Mouse (Mus musculus): ENCODE results near the gene Adra2c.

DNA sequence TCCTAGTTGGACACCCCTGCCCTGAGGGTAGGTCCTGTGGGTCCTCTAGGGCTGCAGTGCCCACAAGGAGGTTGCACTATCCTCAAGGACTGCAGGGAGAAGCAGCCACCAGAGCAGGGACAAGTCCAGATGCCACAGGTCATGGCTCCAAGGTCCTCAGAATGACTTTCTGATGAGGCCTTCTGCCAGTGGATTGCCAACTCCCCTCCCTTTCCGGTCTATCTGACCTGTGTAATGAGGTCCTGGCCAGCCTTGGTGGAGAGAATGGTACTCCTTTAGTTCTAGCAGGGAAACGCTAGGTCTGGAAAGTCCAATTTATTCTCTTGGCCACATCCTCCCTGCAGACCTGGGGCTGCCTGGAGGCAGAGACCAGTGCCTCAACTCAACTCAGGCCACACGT lies at the start of gene Adra2c:
- TF ChIP-seq CTCF (IDR thresholded peaks at IDR 0.05; ENCODE audit: insufficient read depth, low read length) (no peak), POLR2A (IDR thresholded peaks at IDR 0.05; ENCODE audit: borderline replicate concordance, extremely low read depth, low read depth, low read length) (no peak)
